Mouse (Mus musculus) forebrain, embryonic 12.5 days (tissue): ENCODE results near the gene Zbtb4. TPM values are rescaled to one million over a fixed set of nuclear protein-coding genes. Genes with fewer than 3 reads are reported as not detected.

ENCODE experiments used
- ATAC-seq: fragments of 200-750 bp; cut with Nextera tagmentation; 2 replicates; pipeline ENCODE4 v1.8.0; 2017; ENCODE audit warnings: moderate TSS enrichment; ENCODE audit not compliant: low FRiP score
- H3K27ac ChIP-seq: fragments of 300-500 bp; sonication (generic); 2 replicates; pipeline ENCODE4 v1.5.1; 2016; ENCODE audit warnings: mild to moderate bottlenecking
- H3K27me3 ChIP-seq: fragments of 300-500 bp; sonication (generic); 2 replicates; pipeline ENCODE4 v1.6.1; 2016; ENCODE audit warnings: mild to moderate bottlenecking
- H3K36me3 ChIP-seq: fragments of 300-500 bp; sonication (generic); replicated peaks from 2 replicates; pipeline ENCODE4 v1.6.1; 2016; ENCODE audit warnings: mild to moderate bottlenecking
- H3K4me1 ChIP-seq: fragments of 300-500 bp; sonication (generic); 2 replicates; pipeline ENCODE4 v1.6.1; 2016
- H3K4me2 ChIP-seq: fragments of 300-500 bp; sonication (generic); 2 replicates; pipeline ENCODE4 v1.6.1; 2016; ENCODE audit warnings: mild to moderate bottlenecking, moderate library complexity
- H3K4me3 ChIP-seq: fragments of 300-500 bp; sonication (generic); replicated peaks from 2 replicates; pipeline ENCODE4 v1.5.1; 2016; ENCODE audit warnings: mild to moderate bottlenecking
- H3K9ac ChIP-seq: fragments of 300-500 bp; sonication (generic); 2 replicates; pipeline ENCODE4 v1.6.1; 2016; ENCODE audit warnings: mild to moderate bottlenecking
- H3K9me3 ChIP-seq: fragments of 300-500 bp; sonication (generic); 2 replicates; pipeline ENCODE4 v1.6.1; 2016
- WGBS: fragments of 180-500 bp; shearing (Covaris S2); methylation state at CpG from one replicate; pipeline ENCODE4 v1.1.7; 2016; 5-methylcytosine and 5-hydroxymethylcytosine counted together
- polyA plus RNA-seq: library from polyadenylated mRNA; unstranded; fragments of >200 nt; fragmentation: Nextera tagmentation; extraction: Ambion mirVana; gene quantifications from 2 replicates; pipeline ENCODE4 v1.2.1, GENCODE M21; 2016

The Zbtb4 gene
- polyA plus RNA-seq, 1 experiment from 2014 or later, result 1.5 TPM

GRCm38 (mm10) chr11:69767625-69767909, 1.9 kb downstream of the Zbtb4 start:
- 0 out of 2 replicates have a peak, but pooled peaks cover 4% of the 10 kb centered on the region for H3K27me3 ChIP-seq
- peaks cover 23% of the 10 kb centered on the region for H3K4me1 ChIP-seq
- H3K4me3 ChIP-seq, result no peak overlapping the region
- H3K36me3 ChIP-seq, result no peaks in the 10 kb centered on the region
- ATAC-seq, result no peak
- H3K27ac ChIP-seq, result no peak overlapping the region
- H3K9ac ChIP-seq, result no peak overlapping the region
- 0 out of 2 replicates have a peak overlapping the region, but pooled peaks have one; percentile 78 for H3K4me2 ChIP-seq
- 78% methylated on average over 4 of the region's 4 CpGs for WGBS
- no peaks in the 10 kb centered on the region for H3K9me3 ChIP-seq

GRCm38 (mm10) chr11:69774961-69775360, 9.2 kb downstream of the Zbtb4 start:
- no peak for ATAC-seq
- Histone ChIP-seq H3K4me1 (peaks cover 14% of the 10 kb centered on the region; the same call in 1 of the 2 replicates), H3K27ac (no peak overlapping the region), H3K4me3 (no peak overlapping the region), H3K27me3 (peaks cover 23% of the 10 kb centered on the region), H3K9me3 (no peaks in the 10 kb centered on the region), H3K4me2 (no peak overlapping the region), H3K36me3 (peaks cover 6% of the 10 kb centered on the region; the same call in 1 of the 2 replicates), H3K9ac (no peak overlapping the region)
- WGBS, result 59% methylated on average over 5 of the region's 5 CpGs

- Histone ChIP-seq H3K4me3 (no peak overlapping the region), H3K9me3 (no peaks in the 10 kb centered on the region), H3K4me2 (no peak overlapping the region), H3K36me3 (peaks cover 6% of the 10 kb centered on the region; the same call in 1 of the 2 replicates), H3K27ac (no peak overlapping the region), H3K4me1 (peaks cover 14% of the 10 kb centered on the region; the same call in 1 of the 2 replicates), H3K9ac (no peak overlapping the region), H3K27me3 (peaks cover 23% of the 10 kb centered on the region)
- 76% methylated on average over 10 of the region's 10 CpGs for WGBS
- no peak for ATAC-seq
Observed at GRCm38 (mm10) chr11:69775716-69776115, 10.0 kb downstream of the Zbtb4 start.

- Histone ChIP-seq H3K36me3 (peaks cover 6% of the 10 kb centered on the region; the same call in 1 of the 2 replicates), H3K4me1 (peaks cover 14% of the 10 kb centered on the region; the same call in 1 of the 2 replicates), H3K9ac (no peak overlapping the region; the same call in 1 of the 2 replicates), H3K9me3 (no peaks in the 10 kb centered on the region), H3K27ac (no peak overlapping the region), H3K4me2 (no peak overlapping the region), H3K27me3 (peaks cover 23% of the 10 kb centered on the region), H3K4me3 (no peak overlapping the region)
- WGBS, result 85% methylated on average over 20 of the region's 20 CpGs
- no peak for ATAC-seq
Observed at GRCm38 (mm10) chr11:69776488-69776887, 10.8 kb downstream of the Zbtb4 start.

- H3K9me3 ChIP-seq, result no peaks in the 10 kb centered on the region
- no peak for ATAC-seq
- H3K36me3 ChIP-seq, result peaks cover 6% of the 10 kb centered on the region; the same call in 1 of the 2 replicates
- no peak overlapping the region for H3K4me3 ChIP-seq
- H3K27ac ChIP-seq, result no peak overlapping the region
- H3K4me1 ChIP-seq, result peaks cover 14% of the 10 kb centered on the region; the same call in 1 of the 2 replicates
- peaks cover 29% of the 10 kb centered on the region for H3K27me3 ChIP-seq
- no peak overlapping the region for H3K9ac ChIP-seq
- WGBS, result 67% methylated on average over 26 of the region's 26 CpGs
- no peak overlapping the region for H3K4me2 ChIP-seq
Observed at GRCm38 (mm10) chr11:69777504-69778257, 12.0 kb downstream of the Zbtb4 start.

- Histone ChIP-seq H3K4me3 (no peak overlapping the region), H3K4me2 (no peak overlapping the region), H3K27me3 (peaks cover 29% of the 10 kb centered on the region), H3K36me3 (peaks cover 6% of the 10 kb centered on the region; the same call in 1 of the 2 replicates), H3K4me1 (peaks cover 14% of the 10 kb centered on the region; the same call in 1 of the 2 replicates), H3K9ac (no peak overlapping the region), H3K27ac (no peak overlapping the region), H3K9me3 (no peaks in the 10 kb centered on the region)
- ATAC-seq, result no peak
- 67% methylated on average over 23 of the region's 23 CpGs for WGBS
Observed at GRCm38 (mm10) chr11:69778258-69778982, 12.7 kb downstream of the Zbtb4 start.

GRCm38 (mm10) chr11:69778985-69779384, 13.3 kb downstream of the Zbtb4 start:
- H3K27ac ChIP-seq, result no peak overlapping the region
- H3K36me3 ChIP-seq, result peaks cover 6% of the 10 kb centered on the region; the same call in 1 of the 2 replicates
- peaks cover 29% of the 10 kb centered on the region for H3K27me3 ChIP-seq
- no peak overlapping the region for H3K4me3 ChIP-seq
- H3K9ac ChIP-seq, result no peak overlapping the region
- WGBS, result 46% methylated on average over 7 of the region's 7 CpGs
- H3K4me2 ChIP-seq, result no peak overlapping the region
- peaks cover 14% of the 10 kb centered on the region; the same call in 1 of the 2 replicates for H3K4me1 ChIP-seq
- ATAC-seq, result no peak
- H3K9me3 ChIP-seq, result no peaks in the 10 kb centered on the region

GRCm38 (mm10) chr11:69781828-69782227, 16.1 kb downstream of the Zbtb4 start:
- peaks cover 3% of the 10 kb centered on the region; the same call in 1 of the 2 replicates for H3K36me3 ChIP-seq
- ATAC-seq, result no peak
- WGBS, result 40% methylated on average over 4 of the region's 4 CpGs

GRCm38 (mm10) chr11:69784793-69785272, 19.1 kb downstream of the Zbtb4 start:
- WGBS, result 51% methylated on average over 15 of the region's 15 CpGs
- no peak for ATAC-seq
- Histone ChIP-seq H3K9ac (no peak overlapping the region), H3K27me3 (peaks cover 5% of the 10 kb centered on the region; the same call in 1 of the 2 replicates), H3K4me1 (no peaks in the 10 kb centered on the region), H3K4me3 (no peak overlapping the region), H3K27ac (no peak overlapping the region), H3K36me3 (no peaks in the 10 kb centered on the region), H3K9me3 (no peaks in the 10 kb centered on the region), H3K4me2 (no peak overlapping the region)

More at GRCm38 (mm10) chr11:69781828-69782227, 16.1 kb downstream of the Zbtb4 start:
- Histone ChIP-seq H3K4me2 (no peak overlapping the region), H3K4me1 (peaks cover 10% of the 10 kb centered on the region; the same call in 1 of the 2 replicates), H3K27ac (no peak overlapping the region), H3K9ac (no peak overlapping the region), H3K27me3 (peaks cover 20% of the 10 kb centered on the region), H3K9me3 (no peaks in the 10 kb centered on the region), H3K4me3 (no peak overlapping the region)

GRCm38 (mm10) chr11:69787306-69787705, 21.6 kb downstream of the Zbtb4 start:
- no peaks in the 10 kb centered on the region for H3K27me3 ChIP-seq
- 84% methylated on average over 5 of the region's 5 CpGs for whole genome bisulfite sequencing
- no peak overlapping the region for H3K27ac ChIP-seq
- ATAC-seq, result no peak
- H3K4me2 ChIP-seq, result no peak overlapping the region
- no peaks in the 10 kb centered on the region for H3K9me3 ChIP-seq
- H3K4me3 ChIP-seq, result no peak overlapping the region
- H3K36me3 ChIP-seq, result no peaks in the 10 kb centered on the region
- H3K4me1 ChIP-seq, result no peaks in the 10 kb centered on the region
- no peak overlapping the region for H3K9ac ChIP-seq

GRCm38 (mm10) chr11:69789431-69789830, 23.7 kb downstream of the Zbtb4 start:
- Histone ChIP-seq H3K36me3 (no peaks in the 10 kb centered on the region), H3K4me1 (no peaks in the 10 kb centered on the region), H3K27ac (no peak overlapping the region), H3K4me2 (no peak overlapping the region), H3K9ac (no peak overlapping the region), H3K27me3 (peaks cover 20% of the 10 kb centered on the region), H3K4me3 (no peak overlapping the region), H3K9me3 (no peaks in the 10 kb centered on the region)
- 75% methylated on average over 5 of the region's 5 CpGs for WGBS
- ATAC-seq, result no peak

- Histone ChIP-seq H3K9ac (no peak overlapping the region), H3K27me3 (peaks cover 29% of the 10 kb centered on the region), H3K4me3 (no peak overlapping the region), H3K36me3 (no peaks in the 10 kb centered on the region), H3K9me3 (no peaks in the 10 kb centered on the region), H3K4me2 (no peak overlapping the region), H3K4me1 (peaks cover 9% of the 10 kb centered on the region), H3K27ac (no peak overlapping the region)
- 80% methylated on average over 5 of the region's 5 CpGs for WGBS
- ATAC-seq, result no peak
Observed at GRCm38 (mm10) chr11:69791420-69791819, 25.7 kb downstream of the Zbtb4 start.
